Mouse (Mus musculus) stomach, postnatal 0 days (tissue): ENCODE results near the gene Per1.

ENCODE experiments used
- CTCF ChIP-seq: IDR thresholded peaks from 2 replicates; pipeline ENCODE4 v1.5.1; 2016; ENCODE audit warnings: antibody characterized with exemption, low read depth, mild to moderate bottlenecking, moderate library complexity
- EP300 ChIP-seq: optimal IDR thresholded peaks from 2 replicates; pipeline ENCODE3; 2016; ENCODE audit warnings: antibody characterized with exemption

DNA sequence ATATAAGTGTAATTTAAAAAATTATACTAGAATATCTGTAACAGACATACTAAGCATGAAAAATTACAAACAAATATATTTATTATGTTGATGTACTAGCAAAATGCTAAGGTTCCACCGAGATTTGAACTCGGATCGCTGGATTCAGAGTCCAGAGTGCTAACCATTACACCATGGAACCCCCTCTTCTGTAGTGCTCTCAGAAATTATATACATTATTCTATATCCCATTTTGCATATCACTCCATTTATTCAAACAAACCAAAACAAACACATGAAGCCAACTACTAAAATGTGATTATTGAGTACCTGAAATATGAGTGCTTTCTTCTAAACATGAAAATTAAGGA is 29.5 kb downstream of the Per1 start:
- TF ChIP-seq EP300 (peak; percentile 12), CTCF (no peak)
